Mouse (Mus musculus): ENCODE measurements around the gene Ildr2. TPM values are rescaled to one million over a fixed set of nuclear protein-coding genes. Genes with fewer than 3 reads are reported as not detected.

Ildr2 gene
- polyA plus RNA-seq, 1 experiment = 0.03 TPM

DNA sequence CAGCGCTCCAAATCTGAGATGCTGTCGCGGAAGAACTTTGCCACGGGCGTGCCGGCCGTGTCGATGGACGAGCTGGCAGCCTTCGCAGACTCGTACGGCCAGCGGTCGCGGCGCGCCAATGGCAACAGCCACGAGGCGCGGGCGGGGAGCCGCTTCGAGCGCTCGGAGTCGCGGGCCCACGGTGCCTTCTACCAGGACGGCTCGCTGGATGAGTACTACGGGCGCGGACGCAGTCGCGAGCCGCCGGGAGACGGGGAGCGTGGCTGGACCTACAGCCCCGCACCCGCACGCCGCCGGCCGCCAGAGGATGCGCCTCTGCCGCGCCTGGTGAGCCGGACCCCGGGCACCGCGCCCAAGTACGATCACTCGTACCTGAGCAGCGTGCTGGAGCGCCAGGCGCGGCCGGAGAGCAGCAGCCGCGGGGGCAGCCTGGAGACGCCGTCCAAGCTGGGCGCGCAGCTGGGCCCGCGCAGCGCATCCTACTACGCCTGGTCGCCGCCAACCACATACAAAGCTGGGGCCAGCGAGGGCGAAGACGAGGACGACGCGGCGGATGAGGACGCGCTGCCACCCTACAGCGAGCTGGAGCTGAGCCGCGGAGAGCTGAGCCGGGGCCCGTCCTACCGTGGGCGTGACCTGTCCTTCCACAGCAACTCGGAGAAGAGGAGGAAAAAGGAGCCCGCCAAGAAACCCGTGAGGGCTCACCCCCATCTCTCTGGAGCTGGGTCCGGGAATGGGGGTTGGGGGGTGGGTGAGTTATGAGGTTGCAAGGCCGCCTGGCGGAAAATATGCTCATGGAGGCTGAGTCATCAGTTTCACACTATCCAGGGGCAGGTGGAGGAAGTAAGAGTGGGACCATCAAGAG is 55.1 kb downstream of the Ildr2 start:
- H3K4me3 ChIP-seq (ENCODE audit: low read depth, low read length) = peak overlapping the region; percentile 39
- H3K27ac ChIP-seq (ENCODE audit: insufficient read depth, low read depth, low read length) = no peak overlapping the region
- H3K4me1 ChIP-seq (ENCODE audit: control insufficient read depth, insufficient read depth, insufficient read length, low read length) = peaks cover 7% of the 10 kb centered on the region; the same call in 1 of the 2 replicates
- 1% methylated on average over 94 of the region's 94 CpGs for WGBS
- no peaks in the 10 kb centered on the region for H3K36me3 ChIP-seq (ENCODE audit: control insufficient read depth, insufficient read depth, low read length)
- no peak for TF ChIP-seq CTCF (IDR thresholded peaks at IDR 0.05; ENCODE audit: extremely low read depth, insufficient read length, insufficient replicate concordance, low read depth, low read length)
- TF ChIP-seq POLR2A (IDR thresholded peaks at IDR 0.05; ENCODE audit: low read depth, low read length) = no peak
- H3K27me3 ChIP-seq (ENCODE audit: control insufficient read depth, insufficient read depth, low read length) = peaks cover 21% of the 10 kb centered on the region

DNA sequence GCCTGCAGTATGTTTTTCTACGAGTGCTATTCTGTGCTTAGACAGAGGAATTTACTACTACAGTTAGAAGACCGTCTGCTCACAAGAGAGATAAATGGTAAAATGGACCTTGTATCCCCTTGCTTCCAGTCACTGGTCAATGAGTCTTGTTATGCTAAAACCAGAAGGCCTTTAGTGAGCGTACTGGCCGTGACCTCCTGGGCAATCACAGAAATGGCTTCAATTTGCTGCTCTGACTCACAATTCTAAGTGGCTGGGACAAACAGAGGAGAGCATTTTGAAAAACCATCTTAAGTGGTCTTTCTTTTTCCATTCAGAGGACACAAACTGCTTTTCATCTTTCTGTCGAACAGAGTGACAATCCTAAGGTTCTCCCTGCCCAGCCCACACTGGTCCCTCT is 57.2 kb downstream of the Ildr2 start:
- Histone ChIP-seq H3K4me1 (ENCODE audit: control insufficient read depth, insufficient read depth, insufficient read length, low read length) (peaks cover 7% of the 10 kb centered on the region; the same call in 1 of the 2 replicates), H3K36me3 (ENCODE audit: control insufficient read depth, insufficient read depth, low read length) (no peaks in the 10 kb centered on the region), H3K4me3 (ENCODE audit: low read depth, low read length) (no peak overlapping the region), H3K27me3 (ENCODE audit: control insufficient read depth, insufficient read depth, low read length) (peaks cover 21% of the 10 kb centered on the region), H3K27ac (ENCODE audit: insufficient read depth, low read depth, low read length) (no peak overlapping the region)
- 72% methylated on average over 5 of the region's 5 CpGs for WGBS
- TF ChIP-seq CTCF (IDR thresholded peaks at IDR 0.05; ENCODE audit: extremely low read depth, insufficient read length, insufficient replicate concordance, low read depth, low read length) = no peak
- TF ChIP-seq POLR2A (IDR thresholded peaks at IDR 0.05; ENCODE audit: low read depth, low read length) = no peak

DNA sequence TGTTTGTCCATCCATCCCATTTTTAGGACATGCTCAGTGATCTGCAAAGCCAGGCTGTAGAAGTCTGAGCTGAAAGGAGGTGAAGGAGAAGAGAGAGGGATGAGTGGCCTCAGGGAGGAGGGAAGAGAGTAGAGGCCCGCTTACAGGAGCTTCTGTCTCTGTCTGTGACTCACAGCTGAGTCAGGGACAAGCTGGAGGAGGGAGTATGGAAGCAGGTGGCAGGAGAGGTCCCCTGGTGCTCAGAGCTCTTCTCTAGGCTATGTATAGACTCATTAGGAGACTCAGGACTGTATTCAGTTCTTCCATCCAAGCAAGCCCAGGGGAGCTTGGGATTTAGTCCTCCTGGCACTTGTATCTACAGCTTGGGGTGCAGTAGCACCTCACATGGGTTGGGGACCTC is 59.7 kb downstream of the Ildr2 start:
- Histone ChIP-seq H3K27me3 (ENCODE audit: control insufficient read depth, insufficient read depth, low read length) (peaks cover 13% of the 10 kb centered on the region), H3K36me3 (ENCODE audit: control insufficient read depth, insufficient read depth, low read length) (no peaks in the 10 kb centered on the region), H3K4me1 (ENCODE audit: control insufficient read depth, insufficient read depth, insufficient read length, low read length) (peaks cover 7% of the 10 kb centered on the region; the same call in 1 of the 2 replicates), H3K4me3 (ENCODE audit: low read depth, low read length) (no peak overlapping the region), H3K27ac (ENCODE audit: insufficient read depth, low read depth, low read length) (no peak overlapping the region)
- TF ChIP-seq CTCF (IDR thresholded peaks at IDR 0.05; ENCODE audit: extremely low read depth, insufficient read length, insufficient replicate concordance, low read depth, low read length) (no peak), POLR2A (IDR thresholded peaks at IDR 0.05; ENCODE audit: low read depth, low read length) (no peak)
- WGBS = 54% methylated on average over 1 of the region's 1 CpGs

DNA sequence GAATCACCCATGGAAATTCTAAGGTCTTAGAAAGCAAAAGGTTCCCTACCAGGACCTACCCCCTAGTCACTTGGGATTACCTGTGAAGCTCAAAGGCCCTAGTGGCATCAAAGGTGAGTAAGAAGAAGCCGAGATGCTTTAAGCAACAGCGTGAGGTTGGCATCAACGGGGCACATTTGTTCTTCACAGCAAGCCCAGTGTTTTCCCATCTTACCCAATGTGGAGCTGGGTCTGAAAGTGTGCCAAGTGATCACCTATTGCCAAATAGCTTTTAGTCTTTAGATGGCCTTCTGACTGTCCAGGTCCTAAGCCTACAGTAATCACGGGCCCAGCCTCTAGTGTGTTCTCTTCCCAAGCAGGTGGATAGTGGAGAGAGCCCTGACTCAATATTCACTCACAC is 61.8 kb downstream of the Ildr2 start:
- Histone ChIP-seq H3K4me1 (ENCODE audit: control insufficient read depth, insufficient read depth, insufficient read length, low read length) (no peaks in the 10 kb centered on the region), H3K27ac (ENCODE audit: insufficient read depth, low read depth, low read length) (no peak overlapping the region), H3K27me3 (ENCODE audit: control insufficient read depth, insufficient read depth, low read length) (no peaks in the 10 kb centered on the region; the same call in none of the 2 replicates), H3K36me3 (ENCODE audit: control insufficient read depth, insufficient read depth, low read length) (no peaks in the 10 kb centered on the region), H3K4me3 (ENCODE audit: low read depth, low read length) (no peak overlapping the region)
- 82% methylated on average over 4 of the region's 4 CpGs for WGBS
- TF ChIP-seq POLR2A (IDR thresholded peaks at IDR 0.05; ENCODE audit: low read depth, low read length) (no peak), CTCF (IDR thresholded peaks at IDR 0.05; ENCODE audit: extremely low read depth, insufficient read length, insufficient replicate concordance, low read depth, low read length) (no peak)

GRCm38 (mm10) chr1:166319132-166319698 is 65.3 kb downstream of the Ildr2 start:
- 11% methylated on average over 4 of the region's 4 CpGs for WGBS

GRCm38 (mm10) chr1:166326421-166326820 is 72.5 kb downstream of the Ildr2 start:
- no peaks in the 10 kb centered on the region for H3K36me3 ChIP-seq (ENCODE audit: control insufficient read depth, insufficient read depth, low read length)
- no peak overlapping the region for H3K27ac ChIP-seq (ENCODE audit: insufficient read depth, low read depth, low read length)
- WGBS = 61% methylated on average over 3 of the region's 3 CpGs
- H3K27me3 ChIP-seq (ENCODE audit: control insufficient read depth, insufficient read depth, low read length) = no peaks in the 10 kb centered on the region
- no peak for TF ChIP-seq CTCF (IDR thresholded peaks at IDR 0.05; ENCODE audit: extremely low read depth, insufficient read length, insufficient replicate concordance, low read depth, low read length)
- H3K4me1 ChIP-seq (ENCODE audit: control insufficient read depth, insufficient read depth, insufficient read length, low read length) = no peaks in the 10 kb centered on the region
- no peak overlapping the region for H3K4me3 ChIP-seq (ENCODE audit: low read depth, low read length)

More at GRCm38 (mm10) chr1:166319132-166319698, 65.3 kb downstream of the Ildr2 start:
- Histone ChIP-seq H3K4me3 (ENCODE audit: low read depth, low read length) (no peak overlapping the region), H3K27ac (ENCODE audit: insufficient read depth, low read depth, low read length) (no peak overlapping the region), H3K4me1 (ENCODE audit: control insufficient read depth, insufficient read depth, insufficient read length, low read length) (no peaks in the 10 kb centered on the region), H3K36me3 (ENCODE audit: control insufficient read depth, insufficient read depth, low read length) (no peaks in the 10 kb centered on the region), H3K27me3 (ENCODE audit: control insufficient read depth, insufficient read depth, low read length) (no peaks in the 10 kb centered on the region)
- peak; percentile 43; the same call in 1 of the 2 replicates for TF ChIP-seq CTCF (IDR thresholded peaks at IDR 0.05; ENCODE audit: extremely low read depth, insufficient read length, insufficient replicate concordance, low read depth, low read length)
- TF ChIP-seq POLR2A (IDR thresholded peaks at IDR 0.05; ENCODE audit: low read depth, low read length) = no peak

DNA sequence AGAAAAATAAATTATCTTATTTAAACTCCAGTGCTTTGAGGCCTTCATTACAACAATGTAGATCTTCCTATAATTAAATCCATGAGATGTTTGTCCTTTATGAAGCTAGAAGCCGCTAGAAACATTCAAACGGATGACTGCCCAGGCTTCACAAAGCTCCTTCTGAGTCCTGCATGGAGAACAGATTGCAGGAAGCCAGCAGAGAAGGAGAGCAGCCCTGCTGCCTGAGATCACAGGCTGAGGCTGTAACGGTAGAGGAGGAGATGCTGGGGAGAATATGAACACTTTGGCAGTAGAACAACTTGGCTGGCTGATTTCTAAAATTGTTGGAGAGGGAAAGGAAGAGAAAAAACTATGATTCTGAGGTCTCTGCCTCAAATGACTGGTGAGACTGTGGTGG is 76.8 kb downstream of the Ildr2 start:
- H3K36me3 ChIP-seq (ENCODE audit: control insufficient read depth, insufficient read depth, low read length) = no peaks in the 10 kb centered on the region
- no peaks in the 10 kb centered on the region for H3K27me3 ChIP-seq (ENCODE audit: control insufficient read depth, insufficient read depth, low read length)
- WGBS = 60% methylated on average over 3 of the region's 3 CpGs
- H3K4me1 ChIP-seq (ENCODE audit: control insufficient read depth, insufficient read depth, insufficient read length, low read length) = no peaks in the 10 kb centered on the region
- TF ChIP-seq POLR2A (IDR thresholded peaks at IDR 0.05; ENCODE audit: low read depth, low read length) = no peak
- TF ChIP-seq CTCF (IDR thresholded peaks at IDR 0.05; ENCODE audit: extremely low read depth, insufficient read length, insufficient replicate concordance, low read depth, low read length) = no peak
- no peak overlapping the region for H3K4me3 ChIP-seq (ENCODE audit: low read depth, low read length)
- no peak overlapping the region for H3K27ac ChIP-seq (ENCODE audit: insufficient read depth, low read depth, low read length)
